Mouse (Mus musculus) lung, postnatal 25 days (tissue): Measurements from ENCODE around the gene 1700029P11Rik.

Experiments used
- DNase-seq: peaks from one replicate; pipeline ENCODE4 v3.0.0; 2022; ENCODE audit warnings: low spot score

Gene 1700029P11Rik

DNA sequence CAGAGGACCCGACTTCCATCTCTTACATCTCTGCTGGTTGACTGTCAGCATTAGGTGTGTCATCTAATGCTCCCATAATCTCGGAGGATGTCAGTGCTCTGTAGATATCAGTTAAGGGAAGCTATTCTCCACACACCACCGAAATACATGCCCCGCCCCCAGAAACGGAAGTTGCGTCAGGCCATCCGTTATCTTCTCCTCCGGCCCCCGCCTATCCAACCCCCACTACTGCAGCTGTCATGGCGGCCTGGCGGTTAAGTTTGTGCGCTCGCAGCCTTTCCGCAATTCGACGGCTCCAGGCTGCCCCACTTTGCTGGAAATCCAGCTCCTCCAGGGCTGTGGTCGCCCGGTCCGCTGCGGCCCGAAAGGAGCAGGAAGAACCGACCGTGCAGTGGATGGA, at the start of gene 1700029P11Rik:
Gene 1700029P11Rik (plus strand): TSS at position 220 of the 400 bp plus-strand sequence.
- DNase-seq, result no peak

DNA sequence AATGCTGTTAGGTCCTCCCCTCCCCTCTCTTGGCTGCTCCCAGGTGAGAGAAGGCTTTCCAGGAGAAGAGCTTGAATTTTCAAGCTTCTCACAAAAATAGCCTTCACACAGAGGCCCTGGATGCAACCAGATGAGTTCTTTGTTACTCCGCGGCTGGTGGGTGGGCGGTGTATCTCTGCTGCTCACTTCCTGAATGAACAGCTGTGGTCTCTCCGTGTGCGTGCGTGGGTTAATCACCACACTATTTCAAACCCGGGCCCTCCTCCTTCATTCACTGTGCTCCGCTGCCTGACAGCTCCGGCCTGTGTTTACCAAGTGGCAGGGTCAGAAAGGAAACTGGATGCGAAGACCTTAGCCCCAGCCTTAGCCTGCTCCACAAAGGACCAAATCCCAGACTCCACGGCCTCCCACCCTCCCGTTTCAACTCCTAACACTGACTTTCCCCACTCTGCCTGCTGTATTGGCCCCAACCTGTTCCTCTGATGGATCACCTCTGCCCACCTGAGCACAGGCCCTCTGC, 47.3 kb upstream of the 1700029P11Rik start:
- no peak for DNase-seq

DNA sequence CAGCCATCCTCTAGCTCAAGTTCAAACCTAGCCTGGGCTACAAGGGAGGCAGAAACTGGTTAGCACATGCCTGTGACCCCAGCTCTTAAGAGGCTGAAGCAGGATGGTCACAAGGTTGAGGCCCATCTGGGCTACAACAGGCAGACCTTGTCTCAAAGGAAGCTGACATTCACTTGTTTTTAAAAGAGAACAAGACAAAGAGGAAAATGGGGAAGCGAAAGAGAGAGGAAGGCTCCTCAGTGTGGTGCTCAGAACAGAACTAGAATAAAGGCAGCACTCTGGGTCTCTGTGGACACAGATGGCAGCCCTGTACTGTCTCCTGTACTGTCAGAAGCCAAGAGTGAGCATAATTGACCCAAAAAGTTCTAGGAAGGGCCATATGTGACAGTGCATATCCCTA, 46.4 kb upstream of the 1700029P11Rik start:
- DNase-seq, result no peak

DNA sequence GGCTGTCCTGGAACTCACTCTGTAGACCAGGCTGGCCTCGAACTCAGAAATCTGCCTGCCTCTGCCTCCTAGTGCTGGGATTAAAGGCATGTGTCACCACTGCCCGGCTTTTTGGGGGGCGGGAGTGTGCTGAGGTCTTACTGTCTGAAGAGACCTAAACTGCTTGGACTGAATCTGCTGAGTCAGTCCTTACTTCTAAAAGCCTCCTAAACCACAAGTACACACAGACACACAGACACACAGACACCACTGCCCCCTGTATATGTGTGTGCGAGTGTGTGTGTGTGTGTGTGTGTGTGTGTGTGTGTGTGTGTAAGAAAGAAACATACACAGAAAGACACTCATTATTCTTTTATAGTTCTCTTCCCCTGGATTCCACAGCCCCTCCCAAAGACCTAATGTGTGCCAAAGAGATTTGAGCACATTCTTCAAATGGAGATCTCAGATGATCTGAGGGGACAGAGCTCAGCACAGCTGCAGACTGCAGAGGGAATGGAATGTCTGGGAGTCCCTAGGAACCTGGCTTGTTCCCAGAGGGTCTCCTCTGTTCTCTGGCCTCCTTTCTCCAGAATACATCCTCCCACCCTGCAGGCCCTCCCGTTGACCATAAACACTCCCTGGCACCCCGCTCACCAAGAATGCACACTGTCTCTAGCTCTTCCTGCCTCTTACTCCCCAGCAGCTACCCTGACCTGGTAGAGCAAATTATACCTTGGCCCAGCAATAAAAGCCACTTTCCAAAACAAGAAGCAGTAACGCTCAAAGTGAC, 44.3 kb upstream of the 1700029P11Rik start:
- DNase-seq, result no peak

DNA sequence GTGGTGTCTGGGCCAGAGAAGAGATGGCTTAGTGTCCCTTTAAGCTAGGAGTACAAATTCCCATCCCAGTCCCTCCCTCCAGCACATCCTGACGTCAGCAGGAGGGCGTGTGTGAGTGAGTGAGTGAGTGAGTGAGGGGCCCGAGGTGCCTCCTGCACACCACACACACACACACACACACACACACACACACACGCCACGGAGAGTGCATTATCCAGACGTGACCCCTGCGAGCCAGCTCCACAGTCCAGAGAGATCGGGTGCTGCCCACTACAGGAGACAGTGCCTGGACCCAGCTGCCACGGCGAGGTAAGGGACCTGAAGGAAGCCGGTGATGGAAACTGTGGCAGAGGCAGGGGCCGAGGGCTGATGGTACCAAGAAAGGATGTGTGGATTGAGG, 43.7 kb upstream of the 1700029P11Rik start, which contains the start of gene Csdc2:
Gene Csdc2 (plus strand): TSS at position 81 of the 400 bp plus-strand sequence.
- no peak for DNase-seq

DNA sequence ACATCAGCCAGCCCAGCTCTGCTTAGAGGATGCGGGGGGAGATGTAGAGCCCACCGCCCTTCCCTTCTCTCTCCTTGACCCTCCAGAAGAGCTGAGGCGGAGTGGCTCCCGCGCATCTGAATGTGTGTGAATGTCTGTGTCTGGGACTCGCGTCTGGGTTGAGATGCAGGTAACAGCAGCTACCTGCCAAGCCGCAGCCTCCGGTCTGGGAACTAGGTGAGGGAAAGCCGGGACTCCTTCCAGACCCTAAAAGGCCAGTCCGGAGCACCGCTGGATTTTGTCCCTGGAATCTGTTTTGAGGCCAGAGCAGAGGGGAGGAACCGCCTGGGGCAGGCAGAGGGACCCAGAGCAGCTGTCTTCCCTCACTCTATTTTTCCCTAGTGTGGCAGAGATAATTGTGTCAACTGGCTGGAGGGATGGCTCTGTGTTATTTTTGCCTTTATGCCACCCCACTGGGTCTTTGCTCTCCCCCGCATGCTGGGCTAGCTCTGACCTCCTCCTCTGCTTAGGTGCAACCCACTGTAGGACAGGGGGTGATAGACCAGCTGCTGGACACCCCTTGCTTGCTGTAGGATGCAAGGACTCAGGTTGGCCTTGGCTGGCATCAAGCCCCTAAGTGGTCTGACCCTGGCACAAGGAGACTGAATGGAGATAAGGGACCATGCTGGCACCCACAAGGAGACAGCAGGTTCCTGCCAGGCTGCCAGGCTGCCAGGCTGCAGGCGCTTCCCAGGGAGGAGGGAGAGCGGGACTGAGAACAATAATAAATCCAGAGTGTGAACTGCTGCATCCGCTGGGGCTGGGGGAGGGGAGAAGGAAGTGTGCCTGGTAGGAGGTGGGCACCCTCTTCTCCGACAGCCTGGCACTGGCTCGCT, 43.0 kb upstream of the 1700029P11Rik start:
- DNase-seq, result no peak

DNA sequence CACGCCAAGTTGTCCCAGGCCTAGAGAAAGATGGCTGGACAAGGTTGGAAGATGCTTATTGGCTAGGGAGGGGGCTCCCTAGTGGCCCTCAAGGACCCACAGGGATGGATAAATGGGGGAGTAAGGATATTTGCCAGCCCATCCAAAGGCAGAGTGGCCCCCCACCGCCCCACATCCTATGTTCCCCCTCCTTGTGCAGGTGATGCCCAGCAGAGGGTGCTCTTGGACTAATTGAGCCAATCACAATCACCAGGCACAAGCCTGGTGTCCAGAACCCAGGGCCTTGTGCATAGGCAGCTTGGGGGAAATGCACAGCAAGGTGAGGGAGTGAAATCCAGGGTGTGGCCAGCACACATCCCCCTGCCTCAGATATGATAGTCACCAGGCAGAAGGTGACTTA, 42.1 kb upstream of the 1700029P11Rik start:
- no peak for DNase-seq

DNA sequence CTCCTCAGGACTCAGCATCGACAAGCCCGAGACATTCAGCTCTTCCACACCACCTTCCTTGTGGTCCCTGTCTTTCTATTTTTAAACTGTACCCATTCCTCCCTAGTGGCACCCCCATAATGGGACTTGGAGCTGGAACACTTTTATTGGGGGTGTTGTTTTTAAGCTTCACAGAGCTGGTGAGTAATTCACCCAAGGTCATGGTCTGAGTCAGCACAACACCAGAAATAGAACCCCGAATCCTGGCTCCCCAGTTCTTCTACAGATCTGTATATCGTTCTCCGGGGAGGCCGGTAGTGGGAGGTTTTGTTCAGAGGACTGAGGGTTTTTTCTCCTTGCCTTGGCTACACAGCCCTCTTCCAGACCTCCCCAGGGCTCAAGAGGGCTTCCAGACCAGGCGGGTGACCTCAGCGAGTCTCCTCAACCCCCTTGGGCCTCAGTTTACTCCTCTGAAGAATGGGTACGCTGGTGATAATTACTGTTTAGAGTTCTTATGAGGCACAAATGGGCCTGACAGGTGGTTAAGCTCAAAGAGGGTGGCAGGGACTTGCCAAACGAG, 41.1 kb upstream of the 1700029P11Rik start:
- no peak for DNase-seq

DNA sequence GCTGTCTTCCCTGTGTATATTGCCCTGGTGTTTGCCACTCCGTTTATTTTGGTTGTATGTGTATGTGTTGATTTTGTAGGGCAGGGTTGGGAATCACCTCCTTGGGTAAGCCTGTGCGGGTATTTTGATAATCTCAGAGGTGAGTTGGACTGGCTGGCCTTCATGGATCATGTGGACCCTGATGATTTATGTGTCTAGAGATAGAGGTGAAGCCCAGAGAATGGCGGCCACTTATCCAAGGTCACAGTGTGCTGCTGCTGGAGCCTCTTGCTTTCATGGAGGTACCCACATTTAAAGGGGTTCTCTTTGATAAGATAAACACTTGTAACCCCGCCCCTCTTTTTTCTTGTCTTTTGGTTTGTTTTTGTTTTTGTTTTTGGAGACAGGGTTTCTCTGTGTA, 40.6 kb upstream of the 1700029P11Rik start:
- no peak for DNase-seq

DNA sequence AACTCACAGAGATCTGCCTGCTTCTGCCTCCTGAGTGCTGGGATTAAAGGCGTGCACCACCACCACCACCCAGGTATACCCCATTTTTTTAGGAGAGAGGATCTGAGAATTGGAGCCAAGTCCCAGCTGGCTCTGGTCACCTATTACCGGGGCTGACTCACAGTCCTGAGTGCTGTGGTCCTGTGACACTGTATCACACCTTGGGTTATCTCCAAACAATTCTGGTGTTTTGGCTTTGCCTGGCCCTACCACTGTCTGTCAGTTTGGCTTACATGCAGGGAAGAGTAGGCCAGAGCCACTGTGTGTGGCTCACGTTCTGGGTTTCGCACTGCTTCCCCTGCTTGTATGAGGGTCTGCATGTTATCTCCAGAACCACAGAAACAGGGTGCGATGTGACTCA, 40.1 kb upstream of the 1700029P11Rik start:
- no peak for DNase-seq

DNA sequence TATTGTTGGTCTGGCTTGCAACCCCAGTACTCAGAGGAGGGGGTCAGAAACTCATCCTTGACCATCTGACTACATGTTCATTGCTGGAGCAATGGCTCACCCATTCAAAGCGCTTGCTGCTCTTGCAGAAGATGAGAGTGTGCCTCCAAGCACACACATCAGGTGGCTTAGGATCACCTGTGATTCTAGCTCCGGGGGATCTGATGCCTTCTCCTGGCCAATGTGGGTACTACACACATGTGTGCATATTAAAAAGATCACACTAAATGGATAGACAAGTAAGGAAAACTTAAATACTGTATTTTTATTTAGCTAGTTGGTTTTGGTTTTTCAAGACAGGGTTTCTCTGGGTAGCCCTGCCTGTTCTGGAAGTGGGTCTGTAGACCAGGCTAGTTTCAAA, 39.3 kb upstream of the 1700029P11Rik start:
- DNase-seq, result no peak

DNA sequence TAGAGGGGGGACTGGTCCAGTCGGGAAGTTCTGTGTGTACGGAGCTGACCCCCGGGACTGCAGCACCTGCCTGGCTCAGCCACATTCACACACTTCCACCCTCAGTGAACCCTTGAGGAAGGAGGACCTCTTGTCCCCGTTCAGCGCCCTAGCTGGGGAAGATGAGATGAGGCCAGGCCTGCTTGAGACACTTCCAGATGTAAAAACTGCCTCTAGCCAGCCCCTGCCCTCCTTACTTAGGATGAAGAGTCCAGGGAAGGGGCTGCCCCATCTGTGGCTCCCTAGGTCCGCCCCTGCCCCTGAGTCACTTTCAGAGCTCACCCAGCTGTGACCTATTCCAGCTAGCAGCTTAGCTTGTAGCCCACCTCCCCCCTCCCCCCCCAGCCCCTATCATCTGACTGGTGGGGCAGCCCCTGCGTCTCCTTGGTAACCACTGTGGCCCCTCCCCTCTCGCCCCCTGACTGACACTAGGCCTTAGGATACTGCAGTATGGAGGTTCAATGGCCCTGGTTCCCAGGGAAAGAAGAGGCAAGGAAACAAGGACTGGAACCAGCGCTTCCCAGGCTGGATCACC, 37.1 kb upstream of the 1700029P11Rik start:
- no peak for DNase-seq

DNA sequence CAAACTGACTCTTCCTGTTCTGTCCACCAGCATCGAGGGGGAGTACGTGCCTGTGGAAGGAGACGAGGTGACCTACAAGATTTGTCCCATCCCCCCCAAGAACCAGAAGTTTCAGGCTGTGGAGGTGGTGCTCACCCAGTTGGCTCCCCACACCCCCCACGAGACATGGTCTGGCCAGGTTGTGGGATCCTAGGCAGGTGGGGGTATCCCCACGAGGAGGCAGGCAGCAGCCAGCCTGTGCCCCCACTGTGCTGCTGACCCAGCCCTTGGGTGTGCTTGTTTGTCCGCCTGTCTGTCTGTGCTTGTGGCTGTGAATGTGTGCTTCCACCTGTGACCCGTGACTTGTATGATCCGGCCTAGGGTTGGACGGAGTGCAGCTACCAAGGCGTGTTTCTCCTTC, 31.3 kb upstream of the 1700029P11Rik start:
- DNase-seq, result no peak

DNA sequence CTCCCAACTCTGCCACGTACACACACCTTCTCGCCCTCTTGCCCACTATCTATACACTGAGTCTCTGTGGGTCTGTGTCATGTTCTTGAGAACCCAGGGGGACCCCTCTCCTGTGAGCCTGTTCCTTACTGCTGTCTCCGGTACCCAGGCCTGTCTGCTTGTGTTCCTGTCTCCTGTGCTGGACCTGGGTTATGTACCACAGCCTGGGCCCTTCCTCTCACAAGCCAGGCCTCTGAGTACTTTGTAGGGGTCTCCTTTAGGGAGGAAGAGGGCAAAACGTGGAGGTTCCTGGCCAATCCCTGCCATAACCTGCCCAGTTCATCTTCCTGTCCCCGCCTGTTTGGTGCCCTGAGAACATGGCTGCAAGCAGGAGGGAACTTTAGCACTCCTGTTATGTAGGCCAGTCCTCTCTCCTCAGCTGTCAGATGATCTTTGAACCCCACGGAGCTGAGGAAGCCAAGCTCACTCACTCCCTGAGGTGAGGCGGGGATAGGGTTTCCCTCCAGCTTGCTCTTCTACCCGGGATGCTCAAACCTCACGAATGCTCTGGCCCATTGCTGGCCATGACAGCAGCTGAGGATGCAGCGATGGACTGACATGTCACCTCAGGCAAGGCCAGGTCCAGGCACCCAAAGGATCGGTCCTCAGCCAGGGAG, 30.7 kb upstream of the 1700029P11Rik start:
- DNase-seq, result no peak

DNA sequence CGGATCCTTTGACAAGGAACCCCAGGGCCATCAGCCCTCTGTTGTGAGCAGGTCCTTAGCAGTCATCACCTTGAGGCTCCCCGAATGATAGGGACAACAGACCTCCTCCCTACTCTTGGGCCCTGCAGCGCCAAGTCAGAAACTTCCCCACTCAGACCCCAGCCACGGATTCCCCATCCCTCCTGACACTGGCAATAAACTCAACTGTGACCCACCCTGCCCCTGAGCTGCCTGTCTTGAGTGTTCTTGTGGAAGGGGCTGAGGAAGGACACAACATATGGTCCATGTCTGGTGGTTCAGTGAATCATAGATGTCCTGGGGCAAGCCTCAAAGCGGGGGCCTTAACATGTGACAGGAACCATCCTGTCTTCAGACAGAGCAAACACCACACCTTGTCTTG, 29.6 kb upstream of the 1700029P11Rik start:
- DNase-seq, result no peak

DNA sequence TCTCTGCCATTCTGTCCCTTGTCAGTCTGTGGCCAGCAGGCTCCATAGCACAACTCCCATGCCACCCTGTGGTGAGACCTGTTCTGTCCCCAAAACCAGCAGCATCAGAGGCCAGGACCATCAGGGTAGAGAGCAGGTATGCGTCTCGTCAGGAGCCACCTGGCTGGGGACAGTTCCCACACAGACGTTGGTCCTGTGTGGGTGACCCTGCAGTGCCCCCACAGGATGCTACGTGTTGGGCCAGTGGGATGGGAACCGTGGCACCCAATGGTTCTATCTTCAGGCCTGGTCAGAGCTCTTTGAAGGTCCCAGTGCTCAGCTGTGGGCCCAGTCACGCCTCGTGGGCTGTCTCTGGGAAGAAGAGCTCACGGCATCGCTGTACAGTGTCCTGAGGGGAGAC, 29.2 kb upstream of the 1700029P11Rik start:
- DNase-seq, result no peak

DNA sequence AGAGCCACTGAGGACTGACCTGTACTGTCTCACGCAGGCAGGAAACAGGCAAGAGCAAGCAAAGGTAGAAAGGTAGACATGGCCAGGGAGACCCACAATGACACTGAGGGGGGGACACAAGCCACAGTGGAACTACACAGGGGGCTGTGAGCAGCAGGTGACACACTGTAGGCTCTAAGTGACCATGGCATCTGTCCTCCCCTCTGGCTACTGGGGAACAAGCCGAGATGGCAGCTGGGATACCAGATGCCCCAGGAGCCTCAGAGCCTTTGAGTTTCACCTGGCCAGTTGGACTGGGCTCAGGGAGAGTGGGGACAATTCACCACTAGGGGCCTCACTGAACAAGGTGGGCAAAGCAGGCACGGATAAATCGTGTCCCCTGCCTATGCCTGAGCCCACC, 28.0 kb upstream of the 1700029P11Rik start:
- no peak for DNase-seq

DNA sequence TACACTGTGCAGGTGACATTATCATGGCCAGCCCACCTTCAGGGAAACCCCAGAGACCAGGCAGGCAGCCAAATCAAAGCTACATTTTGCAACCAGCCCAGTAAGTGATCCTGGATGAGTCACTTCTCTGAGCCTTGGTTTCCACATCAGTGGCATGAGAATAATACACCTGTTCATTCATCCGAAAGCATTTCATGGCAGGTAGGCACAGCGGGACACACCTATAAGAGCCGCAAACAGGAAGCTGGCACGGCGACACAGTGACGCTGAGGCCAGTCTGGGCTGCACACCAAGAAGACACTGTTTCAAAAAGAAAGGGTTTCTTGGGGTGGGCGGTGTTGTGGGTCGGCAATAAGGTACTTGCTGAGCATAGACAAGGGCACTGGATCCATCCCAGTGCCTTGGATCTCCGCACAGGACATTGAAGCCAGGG, 26.2 kb upstream of the 1700029P11Rik start:
- no peak for DNase-seq

DNA sequence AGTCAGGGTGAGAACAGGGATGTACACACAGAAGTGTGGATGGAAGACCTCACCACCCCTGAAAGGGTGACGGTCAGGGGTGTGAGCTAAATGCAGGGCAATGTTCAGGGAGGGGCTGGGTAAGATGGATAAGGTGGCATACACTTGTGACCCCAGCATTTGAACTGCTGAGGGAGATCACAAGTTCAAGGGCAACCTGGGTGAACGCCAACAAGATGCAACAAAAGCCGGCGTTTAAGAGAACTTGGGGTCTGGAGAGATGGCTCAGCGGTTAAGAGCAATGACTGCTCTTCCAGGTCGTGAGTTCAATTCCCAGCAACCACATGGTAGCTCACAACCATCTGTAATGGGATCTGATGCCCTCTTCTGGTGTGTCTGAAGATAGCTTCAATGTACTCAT, 25.6 kb upstream of the 1700029P11Rik start:
- DNase-seq, result no peak

DNA sequence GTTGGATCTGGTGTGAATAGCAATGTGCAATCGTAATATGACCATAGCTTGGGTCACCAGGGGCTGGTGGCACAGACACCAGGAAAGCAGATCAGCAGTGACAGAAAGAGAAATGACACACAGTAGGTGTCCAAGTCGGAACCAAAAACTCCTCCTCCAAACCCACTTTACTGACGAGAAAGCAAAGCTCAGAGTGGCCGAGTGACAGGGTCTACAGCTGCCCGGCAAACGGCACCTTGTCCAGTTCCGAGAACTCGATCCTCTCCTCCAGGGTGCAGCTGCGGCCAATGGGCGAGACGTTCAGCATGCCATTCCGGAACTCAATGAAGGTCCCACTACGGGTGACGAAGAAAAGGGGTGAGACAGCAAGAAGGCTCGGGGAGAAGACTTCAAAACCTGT, 24.9 kb upstream of the 1700029P11Rik start:
- DNase-seq, result no peak

DNA sequence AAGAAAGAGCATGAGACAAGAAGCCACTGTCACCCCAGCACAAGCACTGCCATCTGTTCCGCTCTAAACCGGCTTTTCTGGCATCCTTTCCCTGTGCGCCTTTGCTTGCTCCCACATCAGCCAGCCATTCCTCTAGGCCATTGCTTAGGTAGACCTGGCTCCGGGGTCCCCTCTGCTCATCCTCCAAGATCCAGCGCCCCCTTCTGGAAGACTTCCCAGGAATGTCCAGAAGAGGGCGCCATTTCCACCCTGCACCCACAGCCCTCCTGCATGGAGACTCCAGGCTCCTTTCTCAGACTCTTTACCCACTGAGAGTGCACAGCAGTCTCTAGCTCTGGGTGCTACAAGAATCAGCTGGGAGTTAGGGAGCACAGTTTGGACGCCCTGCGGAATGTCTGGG, 23.9 kb upstream of the 1700029P11Rik start:
- DNase-seq, result peak; percentile 34

DNA sequence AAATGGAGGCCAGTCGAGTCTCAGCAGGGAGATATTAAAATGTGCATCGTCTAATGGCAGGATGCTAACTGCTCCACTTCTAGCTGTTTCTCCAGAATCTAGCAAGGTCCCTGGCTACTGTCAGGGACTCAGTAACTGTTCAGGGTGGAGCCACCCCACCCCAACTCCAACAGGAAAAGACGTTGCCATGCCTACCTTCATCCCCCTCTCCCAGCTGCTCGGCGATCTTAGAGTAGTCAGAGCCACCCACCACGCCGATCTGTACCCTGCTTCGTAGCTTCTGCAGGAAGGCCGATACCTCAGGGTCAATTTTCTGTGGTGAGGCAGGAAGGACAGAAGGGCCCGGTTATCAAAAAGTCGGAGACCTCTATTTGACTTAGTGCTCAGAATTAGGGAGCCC, 22.7 kb upstream of the 1700029P11Rik start:
- no peak for DNase-seq
